Mouse (Mus musculus) lung, postnatal 36 days (tissue): Measurements from ENCODE around the gene Prpf38a.

Source experiments
- DNase-seq: peaks from one replicate; pipeline ENCODE4 v3.0.0; 2022; ENCODE audit warnings: mixed read lengths

The Prpf38a gene

DNA sequence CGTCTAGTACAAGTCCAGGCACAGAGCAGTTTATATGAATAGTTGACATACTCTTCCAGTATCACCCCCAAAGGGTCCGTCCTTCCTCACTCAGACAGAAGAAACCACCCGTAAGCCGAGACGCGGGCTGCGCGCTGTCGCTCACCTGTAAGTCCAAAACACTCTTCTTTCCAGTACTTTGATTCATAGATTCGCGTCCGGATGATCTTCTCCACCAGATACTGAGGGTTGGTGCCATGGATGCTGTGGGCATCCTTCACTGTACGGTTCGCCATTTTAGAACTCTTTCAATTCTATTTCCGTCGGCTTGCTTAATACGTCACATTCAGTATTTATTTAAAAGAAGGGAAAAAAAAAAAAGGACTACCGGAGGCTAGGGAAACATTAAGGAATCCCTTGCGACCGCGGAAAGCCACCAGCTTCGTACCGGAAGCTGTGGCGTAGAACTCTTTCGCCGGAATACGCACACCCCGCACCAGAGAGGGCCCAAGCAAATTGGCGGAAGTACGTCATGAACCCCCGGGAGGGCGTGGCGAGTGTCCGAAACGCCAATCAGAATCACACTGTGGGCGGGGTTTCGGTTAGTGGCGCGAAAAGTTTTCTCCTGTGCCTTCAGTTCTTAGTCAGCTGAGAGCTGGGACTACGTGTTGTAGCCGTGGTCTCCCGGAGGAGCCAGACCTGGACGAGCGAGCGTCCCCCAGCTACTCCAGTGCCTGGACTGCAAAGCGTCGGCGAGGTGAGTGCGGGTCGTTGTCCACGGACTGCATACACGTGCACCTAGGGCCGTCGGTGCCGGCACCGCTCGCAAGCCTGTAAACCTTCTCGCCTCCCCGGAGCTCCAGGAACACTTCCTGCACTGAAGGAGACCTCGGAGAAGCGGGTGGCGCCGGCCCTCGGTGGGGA, at the start of gene Prpf38a, which contains the start of gene Orc1:
Gene Prpf38a, minus strand, starts transcription at position 497 of the 903 bp plus-strand sequence.
Gene Orc1, plus strand, starts transcription at position 584 of the 903 bp plus-strand sequence.
- peak; percentile 98 for DNase-seq

DNA sequence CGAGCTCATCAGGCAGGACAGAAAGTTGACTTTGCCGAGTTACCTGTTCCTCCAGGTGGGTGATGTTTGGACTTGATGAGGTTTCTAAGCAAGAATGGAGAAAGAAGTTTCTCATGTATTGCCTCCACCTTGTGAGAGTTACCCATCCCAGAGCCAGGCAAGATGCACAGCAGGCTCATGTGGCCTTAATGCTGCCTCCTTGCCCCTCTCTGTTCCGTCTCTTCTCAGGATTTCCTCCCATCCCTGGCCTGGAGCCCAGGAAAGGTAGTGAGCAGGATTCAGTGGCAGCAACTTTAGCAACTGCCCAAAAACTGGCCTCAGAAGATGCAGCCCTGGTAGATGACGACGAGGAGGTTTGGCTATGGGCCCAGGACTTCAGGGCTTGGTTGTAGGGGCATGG, 47.9 kb upstream of the Prpf38a start:
- no peak for DNase-seq

DNA sequence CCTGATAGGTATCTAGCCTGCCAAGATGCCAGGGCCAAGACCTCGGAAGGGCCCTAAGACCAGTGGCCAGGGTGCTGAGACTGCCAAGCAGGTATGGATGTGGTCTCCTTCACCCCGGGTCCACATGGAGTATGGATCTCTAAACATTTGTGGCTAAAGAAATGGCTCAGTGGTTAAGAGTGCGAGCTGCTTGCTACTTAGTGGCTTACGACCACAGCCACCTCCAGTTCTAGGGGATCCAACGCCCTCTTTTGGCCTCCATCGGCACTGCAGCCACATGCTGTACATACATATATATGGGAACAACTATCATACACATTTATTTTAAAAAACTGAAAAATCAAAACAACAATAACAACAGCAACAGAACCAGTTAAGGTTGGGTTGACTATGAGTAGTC, 42.4 kb upstream of the Prpf38a start:
- no peak for DNase-seq

DNA sequence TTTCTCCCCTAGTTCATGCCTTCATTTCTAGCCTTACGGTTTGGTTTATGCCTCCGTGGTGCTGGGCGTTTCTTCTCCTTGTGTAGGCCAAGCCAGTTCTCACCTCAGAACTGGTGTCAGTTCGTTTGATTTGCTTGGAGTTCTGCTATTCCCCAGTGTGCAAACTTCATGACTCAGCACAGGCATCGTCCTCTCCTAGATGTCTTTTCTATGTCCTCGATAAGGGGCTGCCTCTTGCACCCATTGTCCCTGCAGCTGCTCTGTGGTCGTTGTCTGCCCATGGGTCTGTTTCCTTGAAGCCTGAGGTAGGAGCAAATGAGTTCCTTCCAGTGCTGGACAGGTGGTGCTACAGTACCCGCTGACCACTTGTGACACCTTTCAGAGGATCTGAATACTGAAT, 41.4 kb upstream of the Prpf38a start:
- DNase-seq = peak; percentile 6

DNA sequence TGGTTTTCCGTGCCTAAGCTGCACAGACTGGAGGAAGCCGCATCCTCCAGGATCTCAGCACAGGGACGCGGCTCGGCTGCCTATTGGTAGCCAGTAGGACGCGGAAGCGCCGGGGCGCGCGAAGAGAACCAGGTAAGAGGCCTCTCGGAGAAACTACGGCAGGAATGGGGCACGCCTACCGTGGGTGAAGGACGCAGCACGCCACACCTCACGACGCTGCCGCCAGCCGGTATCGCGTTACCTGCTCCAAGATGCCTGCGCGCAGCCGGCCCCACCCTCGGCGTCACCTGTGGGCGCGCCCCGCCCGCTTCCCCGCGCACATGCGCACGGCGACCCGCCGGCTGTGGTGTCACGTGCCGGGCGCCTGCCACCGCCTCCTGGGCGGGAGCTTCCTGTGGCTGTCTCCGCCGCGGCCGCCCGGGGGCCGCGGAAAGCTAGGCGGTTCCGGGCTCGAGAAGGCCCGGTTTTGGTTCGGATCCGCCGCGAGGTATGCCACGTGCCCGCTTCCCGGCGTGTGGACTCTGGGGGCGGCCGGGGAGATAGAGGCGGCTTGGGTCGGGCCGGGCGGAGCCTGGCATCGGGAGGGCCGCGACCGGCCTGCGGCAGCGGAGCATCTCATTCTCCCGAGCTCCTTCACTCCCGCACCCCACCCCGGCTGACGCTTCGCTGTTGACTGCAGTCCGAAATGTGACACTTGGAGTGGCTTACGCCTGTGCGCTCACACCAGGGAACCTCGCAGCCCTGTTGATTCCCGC, 40.6 kb upstream of the Prpf38a start, which contains the start of gene Cc2d1b:
Gene Cc2d1b, plus strand, starts transcription at position 354 of the 755 bp plus-strand sequence.
- DNase-seq = peak; percentile 95

DNA sequence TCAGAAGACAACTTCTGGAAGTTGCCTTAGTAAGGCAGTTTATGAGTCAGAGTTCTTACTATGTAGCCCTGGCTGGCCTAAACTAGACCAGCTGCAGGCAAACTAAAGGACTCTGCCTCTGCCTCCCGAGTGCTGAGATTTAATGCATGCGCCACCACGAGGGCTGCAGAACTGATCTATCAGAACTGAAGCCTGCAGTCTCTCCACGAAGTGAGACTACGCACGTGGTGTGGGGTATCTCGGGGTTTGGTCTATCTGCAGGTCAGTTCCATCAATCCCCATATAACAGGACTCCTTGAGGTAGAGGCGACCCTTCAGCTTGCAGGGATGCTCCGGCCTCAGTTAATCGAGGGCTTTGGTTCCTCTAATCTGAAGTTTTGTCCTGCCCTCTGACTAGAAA, 40.0 kb upstream of the Prpf38a start:
- peak; percentile 21 for DNase-seq

DNA sequence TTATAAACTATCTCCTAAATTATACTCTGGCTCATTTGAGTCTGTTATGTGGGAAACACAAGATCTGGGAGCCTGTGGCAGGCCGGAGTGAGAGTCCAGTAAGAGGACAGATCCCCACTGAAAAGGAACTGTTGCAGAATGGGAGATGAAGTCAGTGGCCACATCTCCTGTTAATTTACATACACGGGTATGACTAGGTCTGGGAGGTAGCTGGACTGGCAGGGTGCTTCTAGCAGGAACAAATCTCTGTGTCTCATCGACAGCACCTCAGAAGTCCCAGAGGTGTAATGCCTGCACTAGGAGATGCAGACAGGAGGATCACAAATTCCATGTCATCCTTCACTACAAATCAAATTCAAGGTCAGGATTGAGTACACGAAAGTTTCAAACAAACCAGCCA, 39.5 kb upstream of the Prpf38a start:
- no peak for DNase-seq

DNA sequence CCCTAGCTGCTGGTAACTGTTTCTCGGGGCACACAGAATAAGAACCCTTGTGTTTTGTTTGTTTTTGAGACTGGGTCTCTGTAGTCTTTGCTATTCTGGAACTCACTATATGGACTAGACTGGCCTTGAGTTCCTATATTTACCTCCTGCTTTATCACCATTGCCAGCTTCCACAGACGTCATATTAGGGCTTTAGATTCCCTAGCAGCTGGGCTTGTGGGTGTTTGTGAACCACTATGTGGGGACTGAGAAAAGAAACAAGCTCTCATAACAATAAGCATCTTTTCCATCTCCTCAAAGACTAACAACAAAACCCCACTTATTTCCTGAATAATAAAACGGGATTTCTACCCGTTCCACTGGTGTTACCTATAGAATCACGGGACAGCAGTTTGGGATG, 31.8 kb upstream of the Prpf38a start:
- DNase-seq = no peak

DNA sequence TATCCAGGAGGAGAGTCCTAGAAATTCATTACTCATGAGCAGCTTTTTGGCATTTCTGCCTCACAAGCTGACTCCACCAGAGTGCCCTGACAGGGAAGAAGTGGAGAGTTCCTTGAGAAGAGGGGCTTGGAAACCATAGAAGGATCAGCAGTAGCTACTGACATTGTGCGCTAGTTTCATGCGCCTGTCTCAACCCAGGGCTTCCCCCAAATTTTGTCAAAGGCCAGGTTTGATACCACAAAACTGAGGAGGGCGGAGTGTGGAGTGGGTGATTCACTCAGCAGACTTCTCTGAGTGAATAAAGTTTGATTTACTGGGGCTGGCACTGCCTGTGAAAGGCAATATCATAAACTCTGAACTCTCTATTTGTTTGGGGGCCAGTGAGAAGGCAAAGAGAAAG, 29.5 kb upstream of the Prpf38a start:
- DNase-seq = no peak

DNA sequence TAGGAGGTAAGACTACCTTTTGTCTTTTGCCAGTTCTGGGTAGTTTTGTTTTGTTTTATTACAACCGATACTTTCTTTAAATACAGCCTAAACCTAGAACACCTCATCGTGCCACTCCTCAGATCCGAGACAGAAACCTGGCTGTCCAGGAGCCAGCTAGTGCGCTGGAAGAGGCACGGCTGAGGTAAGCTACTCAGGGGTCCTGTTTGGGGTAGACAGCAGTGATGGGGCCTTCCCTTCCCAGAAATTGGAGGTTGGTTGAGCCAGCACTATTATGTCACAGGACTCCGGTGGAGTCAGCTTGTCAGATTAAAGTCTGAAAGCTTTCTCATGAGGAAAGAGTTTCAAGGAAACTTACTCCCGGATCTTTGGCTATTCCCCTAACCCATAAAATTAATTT, 22.7 kb upstream of the Prpf38a start:
- DNase-seq = no peak

DNA sequence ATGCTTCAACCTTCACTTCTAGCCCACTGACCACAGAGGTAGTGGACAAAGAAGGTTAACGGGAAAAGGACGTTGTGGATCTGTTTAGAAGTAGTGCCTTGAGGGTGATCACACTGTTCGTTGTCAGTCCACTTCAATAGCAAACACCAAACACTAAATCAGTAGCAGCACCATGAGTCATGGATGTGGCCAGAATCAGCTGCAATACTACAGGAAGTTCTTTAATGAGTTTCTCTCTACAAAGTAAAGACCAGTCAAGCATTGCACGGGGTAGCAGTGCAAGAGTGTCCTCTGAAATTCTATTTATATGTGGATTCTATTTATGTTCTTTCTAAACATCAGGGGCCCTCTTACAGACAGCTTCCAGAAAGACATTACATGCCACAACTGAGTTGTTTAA, 19.2 kb upstream of the Prpf38a start:
- no peak for DNase-seq

DNA sequence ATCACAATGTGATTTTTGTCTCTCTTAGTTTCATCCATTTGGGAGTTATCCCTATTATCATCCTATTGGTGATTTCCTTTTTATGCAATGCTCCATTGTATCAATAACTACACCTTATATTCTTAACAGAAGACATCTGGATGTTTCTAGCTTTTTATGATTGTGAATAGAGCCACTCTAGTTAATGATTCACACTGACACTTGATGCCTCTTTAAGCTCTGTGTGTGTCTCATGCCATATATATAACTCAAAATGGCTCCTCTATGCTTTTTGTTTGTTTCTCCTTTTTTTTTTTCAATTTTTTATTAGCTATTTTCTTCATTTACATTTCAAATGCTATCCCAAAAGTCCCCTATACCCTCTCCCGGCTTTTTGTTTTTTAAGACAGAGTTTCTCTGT, 16.6 kb upstream of the Prpf38a start:
- DNase-seq = no peak

DNA sequence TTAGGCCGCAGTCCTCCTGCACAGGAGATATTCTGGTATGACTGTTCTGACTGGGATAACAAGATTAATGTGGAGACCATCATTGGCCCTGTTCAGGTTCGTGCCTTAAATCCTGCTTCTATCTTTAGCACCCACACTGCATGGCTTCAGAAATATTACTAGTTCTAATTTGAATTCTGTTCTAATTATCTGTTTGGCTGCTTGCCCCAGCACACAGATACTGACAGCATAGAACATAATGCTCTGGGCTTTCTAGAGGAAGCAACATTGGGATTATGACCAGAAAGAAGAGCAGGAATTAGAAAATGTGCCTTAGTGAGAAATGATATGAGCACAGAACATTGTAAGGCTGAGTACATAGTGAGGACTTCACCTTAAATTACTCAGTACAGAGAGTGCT, 14.2 kb upstream of the Prpf38a start:
- DNase-seq = no peak

DNA sequence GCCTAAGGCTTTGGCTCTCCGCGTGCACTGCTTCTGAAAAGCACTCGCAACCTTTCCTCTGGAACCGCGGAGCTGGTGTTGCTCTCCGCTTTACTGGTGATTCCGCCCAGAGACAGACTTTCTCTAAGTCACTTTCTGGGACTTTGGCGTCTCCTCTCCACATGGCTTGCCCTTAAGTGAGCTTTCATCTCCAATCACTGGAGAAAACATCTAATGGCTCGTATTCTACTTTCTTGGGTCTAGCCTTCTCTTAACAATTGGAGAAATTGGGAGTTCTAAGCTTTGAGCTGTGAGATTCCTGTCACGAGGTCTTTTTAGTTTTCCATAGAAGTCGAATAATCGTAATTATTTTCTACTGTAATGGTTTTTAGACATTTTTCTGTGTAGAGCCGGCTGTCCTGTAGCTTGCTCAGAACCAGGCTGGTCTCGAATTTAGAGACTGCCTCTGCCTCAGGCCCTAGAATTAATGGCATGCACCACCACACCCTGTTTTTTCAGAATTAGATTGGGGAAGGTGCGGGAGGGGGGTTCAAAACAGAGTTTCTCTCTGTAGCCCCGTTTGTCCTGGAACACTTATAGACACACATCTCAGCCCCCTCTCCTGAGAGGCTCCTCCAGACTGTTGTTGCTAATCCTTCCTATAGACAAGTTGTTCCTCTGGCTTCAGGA, 741 bp upstream of the Prpf38a start:
- DNase-seq = no peak

DNA sequence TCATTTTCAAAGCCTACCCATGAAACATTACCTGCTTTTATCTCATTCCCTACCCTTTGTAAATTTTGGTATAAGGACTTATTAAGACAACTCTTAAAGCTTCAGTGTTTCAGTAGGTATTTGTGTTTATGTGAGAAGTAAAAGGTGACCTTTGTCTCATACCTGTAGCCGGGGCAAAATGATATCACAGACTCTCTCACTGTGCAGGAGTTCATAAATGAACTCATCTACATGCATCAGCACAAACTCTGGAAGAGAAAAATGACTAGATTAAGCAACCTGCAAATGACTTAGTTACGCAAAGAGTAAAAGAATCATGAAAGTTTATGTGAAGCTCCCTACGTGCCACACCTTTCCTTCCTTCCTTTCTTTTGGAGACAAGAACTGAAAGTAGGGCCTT, 6.5 kb downstream of the Prpf38a start:
- no peak for DNase-seq

DNA sequence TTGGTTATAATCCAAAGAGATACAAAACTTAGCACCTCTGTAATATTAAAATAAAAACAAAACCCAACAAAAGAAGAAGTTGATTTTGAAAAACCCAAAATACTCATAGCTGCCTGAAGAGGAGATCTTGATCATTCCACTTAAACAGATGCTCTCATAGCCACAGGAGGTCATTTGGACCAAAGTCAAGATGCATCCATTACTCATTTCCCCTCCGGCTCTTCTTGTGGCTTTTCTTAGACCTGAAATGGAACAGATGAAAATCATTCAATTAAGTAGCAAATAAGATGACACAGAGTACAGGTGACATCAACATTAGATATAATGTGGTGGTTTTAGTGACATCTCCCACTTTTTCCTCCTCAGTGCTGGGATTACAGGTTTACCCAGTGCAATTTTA, 14.1 kb downstream of the Prpf38a start:
- DNase-seq = no peak

DNA sequence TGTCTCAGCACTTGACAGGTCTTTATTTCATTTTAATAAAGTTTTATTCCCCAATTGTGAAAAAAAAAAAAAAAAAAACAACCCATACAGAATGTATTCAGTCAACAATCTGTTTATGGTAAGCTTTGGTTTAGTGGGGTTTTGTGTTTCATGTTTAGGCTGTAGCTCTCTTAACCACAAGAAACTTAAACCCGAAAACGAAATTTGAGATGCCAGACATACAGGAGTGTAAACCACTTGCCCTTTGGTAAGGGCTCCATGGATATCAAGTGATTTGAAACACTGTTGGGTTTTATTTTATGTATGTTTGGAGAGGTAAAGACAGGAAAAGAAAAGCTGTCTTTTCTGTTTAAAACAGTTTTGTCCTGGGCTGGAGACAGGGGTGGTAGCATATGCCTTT, 39.4 kb downstream of the Prpf38a start:
- DNase-seq = no peak
